Mouse (Mus musculus) layer of hippocampus, adult 11-12 months (tissue): ENCODE data around the gene B4galnt1.

ENCODE experiments used
- DNase-seq: peaks from one replicate; pipeline ENCODE4 v3.0.0; 2022; ENCODE audit warnings: low spot score

B4galnt1 gene

DNA sequence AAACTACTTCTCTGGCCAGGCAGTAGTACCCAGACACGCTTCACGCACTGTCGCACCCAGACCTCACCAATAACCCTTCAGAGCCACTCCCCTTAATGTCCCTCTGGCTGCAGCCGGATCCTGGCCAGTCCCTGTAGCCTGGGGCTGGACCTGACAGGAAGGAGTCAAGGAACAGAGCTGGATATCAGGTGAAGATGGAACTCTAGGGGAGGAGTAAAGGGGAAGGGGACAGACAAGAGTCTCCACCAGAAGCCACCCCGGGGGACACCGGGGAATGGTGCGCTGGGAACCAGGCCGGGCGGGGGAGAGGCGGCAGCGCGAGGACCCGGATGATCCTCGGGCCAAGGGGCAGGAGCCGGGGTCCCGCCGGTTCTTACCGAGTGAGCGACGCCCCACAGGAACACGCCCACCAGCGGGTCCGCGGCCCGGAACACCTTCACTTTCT lies 46.0 kb downstream of the B4galnt1 start:
- no peak for DNase-seq

DNA sequence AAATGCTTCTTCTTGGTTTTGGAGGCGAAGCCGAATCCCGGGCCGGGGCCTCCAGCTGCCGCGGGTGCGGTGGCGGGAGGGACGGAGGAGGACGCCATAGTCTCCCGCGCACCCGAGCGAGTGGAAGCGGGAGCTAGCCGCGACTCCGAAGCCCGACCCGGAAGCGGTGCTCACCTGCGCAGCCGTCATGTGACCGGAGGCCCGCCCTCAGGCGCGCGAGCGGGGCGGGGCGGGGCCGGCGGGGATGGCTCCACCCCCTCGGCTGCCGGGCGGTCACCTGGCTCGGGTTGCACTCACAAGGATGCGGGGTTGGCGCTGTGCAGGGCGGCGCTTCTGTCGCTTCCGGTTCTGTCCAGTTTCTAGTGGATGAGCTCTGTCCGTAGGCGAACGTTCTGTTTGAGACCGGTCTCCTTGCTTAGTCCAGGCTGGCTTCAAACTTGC lies 46.4 kb downstream of the B4galnt1 start, which contains the start of gene Pip4k2c:
Gene Pip4k2c (minus strand): TSS at position 172 of the 441 bp plus-strand sequence.
- peak; percentile 91 for DNase-seq

DNA sequence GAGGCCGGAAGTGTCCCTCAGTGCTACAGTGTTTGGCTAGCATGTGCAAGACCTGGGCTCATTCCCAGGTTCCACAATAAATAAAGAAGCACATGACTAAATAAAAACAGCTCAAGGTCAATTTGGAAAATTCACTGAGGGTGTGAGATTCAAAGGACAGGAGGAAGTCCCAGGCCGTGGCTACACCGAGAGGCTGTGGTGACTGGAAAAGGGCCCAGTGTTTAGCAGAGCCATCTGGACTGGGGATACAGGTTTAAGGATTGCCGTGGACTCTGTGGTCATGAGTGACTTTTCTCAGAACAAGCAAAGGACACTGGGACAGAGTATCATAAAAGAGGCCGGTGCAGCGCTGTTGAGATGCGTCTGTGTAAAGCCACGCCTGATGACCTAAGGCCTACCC lies 48.2 kb downstream of the B4galnt1 start:
- no peak for DNase-seq

DNA sequence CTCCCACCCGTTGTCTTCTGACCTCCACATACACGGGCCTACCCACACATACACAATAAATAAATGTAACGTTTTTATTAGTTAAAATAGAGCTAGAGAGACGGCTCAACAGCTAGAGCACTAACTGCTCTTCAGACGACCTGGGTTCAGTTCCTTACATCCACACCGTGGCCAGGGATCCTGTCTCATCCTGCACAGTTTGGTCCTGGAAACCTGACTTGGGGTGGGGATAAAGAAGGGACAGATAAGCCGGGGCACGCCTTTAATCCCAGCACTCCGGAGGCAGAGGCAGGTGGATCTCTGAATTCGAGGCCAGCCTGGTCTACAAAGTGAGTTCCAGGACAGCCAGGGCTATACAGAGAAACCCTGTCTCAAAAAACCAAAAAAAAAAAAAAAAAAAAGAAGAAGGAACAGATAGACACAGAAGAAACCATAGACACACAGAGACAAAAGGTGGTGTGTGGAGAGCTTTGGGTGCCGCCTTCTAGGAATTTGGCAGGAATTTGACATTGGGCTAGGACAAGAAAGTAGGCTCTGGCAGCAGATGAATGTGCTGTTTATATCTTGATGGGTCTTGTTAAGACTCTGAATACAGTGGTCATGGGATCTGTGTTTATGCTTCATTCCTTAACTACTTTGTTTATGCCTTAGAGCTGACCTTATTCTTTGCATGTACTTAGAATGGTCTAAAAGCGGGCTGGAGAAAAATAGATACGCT lies 48.8 kb downstream of the B4galnt1 start:
- no peak for DNase-seq

DNA sequence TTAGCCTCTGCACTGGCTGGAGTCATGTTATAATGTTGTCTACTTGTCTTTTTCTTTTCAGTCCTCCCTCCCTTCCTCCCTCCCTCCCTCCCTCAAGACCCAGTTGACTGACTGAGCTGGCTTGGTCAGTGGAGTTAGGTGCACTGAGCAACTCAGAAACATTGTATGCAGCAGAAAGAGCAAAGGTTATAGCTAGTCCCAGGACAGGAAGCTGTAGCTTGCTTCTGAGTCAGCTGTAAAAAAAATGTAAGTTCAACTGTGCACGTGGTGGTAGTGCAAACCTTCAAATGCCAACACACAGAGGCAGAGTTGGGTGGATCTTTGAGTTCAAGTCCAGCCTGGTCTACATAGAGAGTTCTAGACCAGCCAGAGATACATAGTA lies 49.4 kb downstream of the B4galnt1 start:
- DNase-seq, result no peak

DNA sequence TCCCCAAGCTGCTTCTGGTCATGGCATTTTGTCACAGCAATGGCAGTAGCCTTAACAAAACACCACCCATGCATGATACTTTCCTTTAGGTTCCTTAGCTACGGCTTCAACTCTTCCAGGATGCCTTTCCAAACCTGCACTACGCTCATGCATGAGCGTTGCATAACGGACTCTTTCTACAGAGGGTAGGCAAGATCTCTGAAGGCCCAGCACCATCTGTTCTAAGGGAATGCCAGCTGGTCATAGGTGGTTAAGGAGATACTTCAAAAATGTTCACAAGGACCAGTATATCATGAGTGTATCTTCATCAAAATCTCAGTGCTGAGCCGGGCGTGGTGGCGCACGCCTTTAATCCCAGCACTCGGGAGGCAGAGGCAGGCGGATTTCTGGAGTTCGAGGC lies 51.4 kb downstream of the B4galnt1 start:
- no peak for DNase-seq

DNA sequence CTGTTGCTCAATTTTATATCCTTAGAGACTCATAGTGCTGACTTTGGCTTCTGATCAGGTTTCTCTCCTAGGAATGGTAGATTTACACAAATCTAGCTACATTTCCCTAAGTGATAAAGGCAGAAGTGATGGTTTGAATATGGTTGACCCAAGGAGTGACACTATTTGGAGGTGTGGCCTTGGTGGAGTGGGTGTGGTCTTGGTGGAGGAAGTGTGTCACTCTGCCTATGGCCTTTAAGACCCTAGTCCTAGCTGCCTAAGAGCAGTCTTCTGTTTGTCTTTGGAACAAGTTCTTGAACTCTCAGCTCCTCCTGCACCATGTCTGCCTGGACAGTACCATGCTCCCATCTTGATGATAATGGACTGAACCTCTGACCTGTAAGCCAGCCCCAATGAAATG lies 52.2 kb downstream of the B4galnt1 start:
- DNase-seq, result no peak

DNA sequence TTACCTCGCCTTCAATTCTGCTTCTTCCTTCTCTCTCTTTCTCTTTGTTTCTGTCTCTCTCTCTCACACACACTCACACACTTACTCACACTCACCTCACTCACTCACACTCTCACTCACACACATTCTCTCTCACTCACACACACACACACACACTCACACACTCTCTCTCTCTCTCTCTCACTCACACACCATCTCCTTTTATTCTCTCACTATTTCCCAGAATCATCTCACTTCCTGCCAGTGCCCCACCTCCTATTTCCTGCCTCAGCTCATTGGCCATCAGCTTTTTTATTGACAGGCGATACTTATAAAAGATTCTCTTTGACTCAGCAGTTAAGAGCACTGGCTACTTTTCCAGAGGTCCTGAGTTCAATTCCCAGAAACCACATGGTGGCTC lies 53.3 kb downstream of the B4galnt1 start:
- no peak for DNase-seq
